Comparison of ENCODE assay signal across 8 mouse cellular contexts in genomic region chr15:41154551-41155151, GRCm38 (mm10).
DNase-seq lines count a peak whose midpoint lies in the region; ATAC-seq and TF ChIP-seq lines count a peak whose summit lies in the region.

No protein-coding gene starts in this region.

- H3K9ac ChIP-seq in heart, adult 2 months (ENCODE audit: low read depth, low read length) = no peak overlapping the region
- no peak overlapping the region for H3K9ac ChIP-seq in MEL (ENCODE audit: control insufficient read depth, low read depth, low read length, poor library complexity, severe bottlenecking)
- H3K9ac ChIP-seq in heart, embryonic 16.5 days (ENCODE audit: low read length) = peak overlapping the region; percentile 41
- no peak overlapping the region for H3K9ac ChIP-seq in liver, embryonic 16.5 days (ENCODE audit: low read depth, low read length)

- H3K4me2 ChIP-seq in heart, embryonic 16.5 days (ENCODE audit: low read depth, low read length) = peak overlapping the region; percentile 68
- peak overlapping the region; percentile 41 for H3K4me2 ChIP-seq in liver, embryonic 16.5 days (ENCODE audit: low read depth, low read length)

- 29% methylated on average over 7 of the region's 7 CpGs for WGBS in heart, adult 2 months
- 36% methylated on average over 7 of the region's 7 CpGs for WGBS in heart, embryonic 16.5 days
- 25% methylated on average over 7 of the region's 7 CpGs for WGBS in liver, embryonic 16.5 days (ENCODE audit: insufficient replicate concordance)

- no peak for TF ChIP-seq CTCF in heart, adult 2 months (IDR thresholded peaks at IDR 0.05)
- TF ChIP-seq CTCF in MEL (IDR thresholded peaks at IDR 0.05 in 2 of 3, conservative IDR thresholded peaks at IDR 0.05 in 1 of 3; ENCODE audit: control insufficient read depth in 1 of 3, insufficient read depth in 1 of 3, low read depth in 2 of 3, low read length in 3 of 3, poor library complexity in 1 of 3, severe bottlenecking in 1 of 3) = no peak

- H3K4me3 ChIP-seq in heart, adult 2 months = peak overlapping the region; percentile 41
- peak overlapping the region in 1 of 2 experiments; percentile 3; a peak in 1 of 4 replicates for H3K4me3 ChIP-seq in MEL (ENCODE audit: control insufficient read depth in 1 of 2, insufficient read depth in 1 of 2, low read depth in 2 of 2, low read length in 2 of 2)
- H3K4me3 ChIP-seq in heart, embryonic 16.5 days (ENCODE audit: low read length) = peak overlapping the region; percentile 37
- H3K4me3 ChIP-seq in liver, embryonic 16.5 days (ENCODE audit: low read depth, low read length) = no peak overlapping the region; the same call in 1 of the 2 replicates

- TF ChIP-seq POLR2A in heart, adult 2 months (IDR thresholded peaks at IDR 0.05; ENCODE audit: insufficient read depth, low read depth, low read length) = no peak
- TF ChIP-seq POLR2A in MEL (IDR thresholded peaks at IDR 0.05; ENCODE audit: control insufficient read depth in 1 of 2, insufficient read depth in 1 of 2, low read depth in 1 of 2, low read length in 2 of 2, poor library complexity in 1 of 2) = no peak

- no peak for TF ChIP-seq EP300 in heart, adult 2 months (IDR thresholded peaks at IDR 0.05; ENCODE audit: insufficient read depth, low read depth, low read length)
- no peak for TF ChIP-seq EP300 in MEL (IDR thresholded peaks at IDR 0.05; ENCODE audit: low read depth in 1 of 2, low read length in 2 of 2)

- no peaks in the 10 kb centered on the region for H3K4me1 ChIP-seq in heart, adult 2 months (ENCODE audit: control insufficient read depth, insufficient read depth, low read length)
- H3K4me1 ChIP-seq in MEL (ENCODE audit: control insufficient read depth in 1 of 2, insufficient read depth in 2 of 2, low read length in 2 of 2) = no peaks in the 10 kb centered on the region
- H3K4me1 ChIP-seq in heart, embryonic 16.5 days (ENCODE audit: control insufficient read depth, insufficient read depth, low read length) = peaks cover 8% of the 10 kb centered on the region
- no peaks in the 10 kb centered on the region for H3K4me1 ChIP-seq in liver, embryonic 16.5 days (ENCODE audit: control insufficient read depth, low read depth, low read length)

- no peaks in the 10 kb centered on the region for H3K36me3 ChIP-seq in heart, adult 2 months (ENCODE audit: control insufficient read depth, insufficient read depth, low read length)
- no peaks in the 10 kb centered on the region for H3K36me3 ChIP-seq in MEL (ENCODE audit: control insufficient read depth in 1 of 2, insufficient read depth in 2 of 2, low read length in 2 of 2)
- no peaks in the 10 kb centered on the region for H3K36me3 ChIP-seq in heart, embryonic 16.5 days (ENCODE audit: control insufficient read depth, insufficient read depth)
- no peaks in the 10 kb centered on the region for H3K36me3 ChIP-seq in liver, embryonic 16.5 days (ENCODE audit: control insufficient read depth, insufficient read depth)

- no peaks in the 10 kb centered on the region for H3K9me3 ChIP-seq in MEL (replicated peaks; ENCODE audit: insufficient read depth, low read length)
- H3K9me3 ChIP-seq in heart, embryonic 16.5 days (replicated peaks; ENCODE audit: control insufficient read depth, low read length) = no peaks in the 10 kb centered on the region
- no peaks in the 10 kb centered on the region for H3K9me3 ChIP-seq in liver, embryonic 16.5 days (replicated peaks; ENCODE audit: control insufficient read depth, low read length)

- no peaks in the 10 kb centered on the region for H3K27me3 ChIP-seq in heart, adult 2 months (ENCODE audit: control insufficient read depth, insufficient read depth, low read length)
- peaks cover 1 to 3% of the 10 kb centered on the region in 2 experiments; a peak in 1 of 4 replicates for H3K27me3 ChIP-seq in MEL (ENCODE audit: control insufficient read depth in 1 of 2, insufficient read depth in 2 of 2, low read length in 2 of 2)
- H3K27me3 ChIP-seq in heart, embryonic 16.5 days (ENCODE audit: control insufficient read depth, insufficient read depth, low read length) = no peaks in the 10 kb centered on the region
- H3K27me3 ChIP-seq in liver, embryonic 16.5 days (ENCODE audit: control insufficient read depth, insufficient read depth, low read depth, low read length) = no peaks in the 10 kb centered on the region

- DNase-seq in heart, adult 2 months = no peak
- no peak for DNase-seq in heart, postnatal 36 days
- DNase-seq in MEL (ENCODE audit: low read depth, low spot score) = peak; percentile 42
- no peak for DNase-seq in yolk sac, embryonic 10.5 days (ENCODE audit: low spot score)
- no peak for DNase-seq in cerebellum, adult 8-10 months

- no peak for TF ChIP-seq RAD21 in MEL (IDR thresholded peaks at IDR 0.05; ENCODE audit: low read depth, low read length)

- intact Hi-C loops in heart, adult 2 months (cut with DNase I) = no loop called here
- intact Hi-C loops in heart, postnatal 36 days (cut with DNase I) = no loop called here

- no peak for ATAC-seq in heart, embryonic 16.5 days (replicated peaks; ENCODE audit: extremely low read depth, insufficient read depth, low FRiP score)
- ATAC-seq in liver, embryonic 16.5 days (ENCODE audit: low read depth) = no peak
- ATAC-seq in activated CD4-positive, CD25-positive, alpha-beta regulatory T cell, adult 4 months = no peak

- peak overlapping the region; percentile 55 for H3K27ac ChIP-seq in heart, adult 2 months
- H3K27ac ChIP-seq in MEL (ENCODE audit: control insufficient read depth, low read depth, low read length) = no peak overlapping the region
- H3K27ac ChIP-seq in heart, embryonic 16.5 days (ENCODE audit: low read length) = peak overlapping the region; percentile 80
- H3K27ac ChIP-seq in liver, embryonic 16.5 days (ENCODE audit: low read length) = no peak overlapping the region

- H3K79me2 ChIP-seq in heart, adult 2 months (replicated peaks; ENCODE audit: control insufficient read depth, insufficient read depth, low read length) = no peaks in the 10 kb centered on the region
- no peaks in the 10 kb centered on the region for H3K79me2 ChIP-seq in MEL (ENCODE audit: control insufficient read depth, insufficient read depth, low read length, poor library complexity)

TF ChIP-seq in MEL, 35 proteins besides CTCF, POLR2A, EP300 and RAD21:
- TF ChIP-seq POLR2AphosphoS2 (IDR thresholded peaks at IDR 0.05; ENCODE audit: low read length) = no peak
- TF ChIP-seq MEF2A (IDR thresholded peaks at IDR 0.05; ENCODE audit: extremely low read depth, insufficient replicate concordance, low read depth, low read length, poor library complexity, severe bottlenecking) = no peak
- TF ChIP-seq ZNF384 (IDR thresholded peaks at IDR 0.05; ENCODE audit: low read depth, low read length) = peak; percentile 97
- peak; percentile 34; the same call in 1 of the 2 replicates for TF ChIP-seq MXI1 (IDR thresholded peaks at IDR 0.05; ENCODE audit: low read depth, low read length)
- TF ChIP-seq SIN3A (IDR thresholded peaks at IDR 0.05; ENCODE audit: low read length) = 0 out of 2 replicates have a peak, but pooled peaks have one; percentile 26
- TF ChIP-seq USF1 (IDR thresholded peaks at IDR 0.05; ENCODE audit: low read depth, low read length) = no peak
- 0 out of 2 replicates have a peak, but pooled peaks have one; percentile 16 for TF ChIP-seq RCOR1 (IDR thresholded peaks at IDR 0.05; ENCODE audit: low read depth, low read length)
- peak; percentile 22; the same call in 1 of the 2 replicates for TF ChIP-seq MYC (IDR thresholded peaks at IDR 0.05; ENCODE audit: low read depth, low read length)
- TF ChIP-seq ETS1 (IDR thresholded peaks at IDR 0.05; ENCODE audit: low read depth, low read length) = peak; percentile 29; the same call in 1 of the 2 replicates

Comparison
In these comparisons a context has a peak if more than half of its experiments do, and no peak if none do; other contexts are left out.
1. H3K27ac ChIP-seq: peak in heart, adult 2 months (single experiment) and heart, embryonic 16.5 days (single experiment); none in MEL (single experiment) and liver, embryonic 16.5 days (single experiment).